Mouse (Mus musculus): ENCODE measurements around the gene Prr29.

GRCm38 (mm10) chr11:106329682-106330081, 35.6 kb upstream of the Prr29 start:
- TF ChIP-seq CTCF (IDR thresholded peaks at IDR 0.05; ENCODE audit: control insufficient read depth, insufficient read depth, insufficient read length) (no peak), MYOG (IDR thresholded peaks at IDR 0.05; ENCODE audit: control insufficient read depth, extremely low read depth, insufficient read length) (no peak)
